Mouse (Mus musculus) liver, embryonic 14.5 days (tissue): Measurements from ENCODE around the gene Bbof1.

ENCODE experiments used
- CTCF ChIP-seq: IDR thresholded peaks from 2 replicates; pipeline ENCODE4 v1.5.1; 2016; ENCODE audit warnings: antibody characterized with exemption, low read depth, control low read depth
- EP300 ChIP-seq: IDR thresholded peaks from 2 replicates; pipeline ENCODE4 v1.6.1; 2016; ENCODE audit warnings: antibody characterized with exemption, low read depth

DNA sequence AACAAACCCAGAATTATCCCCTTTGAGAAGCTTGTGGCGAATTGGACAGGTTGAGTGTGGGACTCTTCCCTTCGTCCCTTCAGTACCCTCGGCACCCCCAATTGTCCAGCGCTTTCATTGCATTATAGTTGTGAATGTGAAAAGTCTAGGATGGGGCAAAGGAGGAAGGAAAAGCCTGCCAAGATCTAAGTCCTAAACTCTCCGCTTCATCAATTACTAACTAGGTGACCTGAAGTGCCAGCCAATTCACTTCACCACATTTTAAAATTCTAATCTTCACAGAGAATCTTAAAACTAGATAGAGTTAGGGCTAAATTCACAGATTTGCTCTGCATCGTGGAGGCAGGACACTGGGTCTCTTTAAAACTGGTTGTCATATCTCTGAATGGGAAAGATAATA is 39.3 kb downstream of the Bbof1 start:
- TF ChIP-seq CTCF (no peak), EP300 (no peak)
